Mouse (Mus musculus): ENCODE measurements around the gene Vmn2r98. TPM values are rescaled to one million over a fixed set of nuclear protein-coding genes. Genes with fewer than 3 reads are reported as not detected.

The Vmn2r98 gene
- not detected for polyA plus RNA-seq (2015; fragmentation: Illumina TruSeq; extraction: RNeasy Lipid Tissue Mini Kit (QIAGEN cat#74804); ENCODE audit: insufficient read depth, low replicate concordance)

GRCm38 (mm10) chr17:19053160-19053559, at the start of gene Vmn2r98:
Vmn2r98 (plus strand) TSS chr17:19053460.

Other genes with a start within 250 kb of the Vmn2r98 start
- 0.06 TPM for gene Vmn2r97, start 139.2 kb upstream of the Vmn2r98 start, polyA plus RNA-seq (2015; fragmentation: Illumina TruSeq; extraction: RNeasy Lipid Tissue Mini Kit (QIAGEN cat#74804); ENCODE audit: insufficient read depth, low replicate concordance)